Mouse (Mus musculus) urinary bladder, postnatal 25 days (tissue): ENCODE results near the gene 6430571L13Rik.
"Not testable (repeated sequence)": the region's sequence is repeated elsewhere in the genome, so short reads cannot be mapped to it uniquely, and the experiment has no call there.

Experiments used
- DNase-seq: peaks from one replicate; pipeline ENCODE4 v3.0.0; 2022; ENCODE audit warnings: low spot score

6430571L13Rik gene

DNA sequence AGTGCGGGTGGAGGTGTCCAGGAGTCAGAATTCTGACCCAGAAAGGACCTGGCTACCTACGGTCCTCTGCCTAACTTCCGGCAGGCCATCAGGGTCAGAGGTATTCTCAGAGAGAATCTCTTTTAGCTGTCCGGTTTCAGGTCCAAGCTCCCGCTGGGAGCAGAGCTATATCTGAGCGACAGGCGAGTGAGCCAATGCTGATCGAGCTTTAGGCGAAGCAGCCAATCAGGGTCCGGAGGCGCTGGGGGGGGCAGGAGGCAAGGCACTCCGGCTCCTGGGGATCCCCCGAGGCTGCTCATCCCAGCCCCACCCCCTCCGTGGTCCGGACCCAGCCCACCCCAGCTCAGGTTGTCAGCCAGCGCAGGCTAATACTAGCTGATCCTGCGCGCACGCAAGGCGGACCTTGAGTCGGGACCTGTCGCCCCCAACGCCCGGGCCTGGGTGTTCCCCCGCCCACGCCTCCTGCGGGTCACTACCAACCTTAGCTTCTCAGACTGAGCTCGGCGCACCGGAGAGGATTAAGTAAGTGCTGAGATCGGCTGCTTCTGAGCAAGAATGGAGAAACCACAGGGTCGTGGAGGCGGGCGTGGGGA is at the start of gene 6430571L13Rik:
Gene 6430571L13Rik, plus strand, starts transcription at position 336 of the 593 bp plus-strand sequence.
- peak; percentile 92 for DNase-seq

GRCm38 (mm10) chr9:107290897-107291296 is 49.5 kb upstream of the 6430571L13Rik start:
- peak; percentile 84 for DNase-seq

- DNase-seq, result peak; percentile 89
These were observed 46.2 kb upstream of the 6430571L13Rik start for GRCm38 (mm10) chr9:107294249-107294648.

DNA sequence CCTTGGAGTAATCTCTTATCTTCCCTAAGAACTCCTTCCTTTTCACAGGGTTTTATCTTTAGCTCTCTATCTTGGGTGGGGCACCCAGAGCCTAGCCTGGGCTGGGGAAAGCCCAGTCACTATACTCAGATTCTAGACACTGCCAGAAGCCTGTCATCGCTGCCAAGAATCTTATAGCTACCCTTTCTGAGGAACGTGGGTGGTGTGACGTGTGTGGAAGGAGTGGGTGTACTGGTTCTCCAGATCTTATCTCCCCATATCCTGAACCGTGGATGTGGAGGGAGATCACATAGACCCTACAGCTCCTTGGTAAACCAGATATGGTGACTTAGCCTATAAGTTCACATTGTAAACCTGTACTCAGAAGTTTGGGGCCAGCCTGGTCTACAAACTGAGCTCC is 44.8 kb upstream of the 6430571L13Rik start:
- no peak for DNase-seq

GRCm38 (mm10) chr9:107296016-107296040 is 44.6 kb upstream of the 6430571L13Rik start, which contains the start of gene Cish:
Gene Cish, plus strand, starts transcription at chr9:107296026.
- no peak for DNase-seq

DNA sequence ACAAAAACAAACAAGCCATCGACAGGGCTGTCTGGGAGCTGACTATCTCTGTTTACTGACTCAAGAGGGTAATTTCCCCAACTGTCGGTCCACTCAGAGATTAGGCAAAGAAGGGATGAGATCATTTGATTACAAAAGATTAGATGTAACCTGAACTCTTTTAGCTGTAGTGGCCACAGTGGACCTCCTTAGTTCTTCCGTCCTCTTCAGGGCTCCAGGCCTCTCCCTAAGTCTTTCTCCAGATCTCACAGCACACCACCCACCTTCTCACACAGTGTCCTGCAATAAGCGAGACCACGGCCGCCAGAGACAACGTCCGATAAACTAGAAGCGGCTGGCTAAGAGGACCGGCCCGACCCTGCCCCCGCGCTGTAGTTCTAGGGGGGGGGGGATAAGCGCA is 44.4 kb upstream of the 6430571L13Rik start:
- no peak for DNase-seq

- peak; percentile 89 for DNase-seq
These were observed 43.9 kb upstream of the 6430571L13Rik start for GRCm38 (mm10) chr9:107296501-107296965.

DNA sequence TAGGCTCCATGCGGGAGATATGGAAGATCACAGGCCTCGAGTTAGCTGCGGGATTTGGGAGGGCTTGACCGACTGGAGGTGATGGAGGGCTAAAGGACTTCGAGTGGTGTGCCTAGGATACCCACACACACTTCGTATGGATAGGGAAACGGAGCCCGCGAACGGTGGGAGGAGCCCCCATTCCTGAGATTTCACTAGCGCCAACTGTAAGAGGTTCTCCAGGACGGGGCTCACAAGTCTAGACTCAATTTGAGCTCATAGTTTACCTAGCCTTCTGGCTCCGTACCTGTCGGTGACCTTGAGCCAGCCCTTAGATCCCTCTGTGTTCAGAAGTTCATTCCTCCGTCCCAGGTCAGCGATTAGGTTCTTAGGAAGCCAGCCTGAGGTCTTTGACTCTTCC is 43.3 kb upstream of the 6430571L13Rik start:
- no peak for DNase-seq

DNA sequence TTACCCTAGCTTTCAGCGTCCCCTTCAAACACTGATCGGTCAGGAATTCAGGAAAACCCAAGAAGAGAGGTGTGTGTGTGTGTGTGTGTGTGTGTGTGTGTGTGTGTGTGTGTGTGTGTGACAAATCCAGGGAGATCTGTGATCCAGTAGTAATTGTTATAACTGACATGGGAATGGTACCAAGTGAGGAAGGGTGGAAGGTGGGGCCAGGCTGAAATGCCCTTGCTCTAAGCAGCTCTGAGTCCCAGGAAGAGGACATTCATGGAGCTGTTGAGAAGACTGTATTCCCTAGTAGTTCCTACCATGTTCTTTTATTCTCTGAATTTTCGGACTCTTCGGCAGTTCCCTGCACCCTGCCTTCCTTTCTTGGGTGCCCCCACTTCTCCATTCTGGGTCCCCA is 42.7 kb upstream of the 6430571L13Rik start:
- DNase-seq, result no peak

DNA sequence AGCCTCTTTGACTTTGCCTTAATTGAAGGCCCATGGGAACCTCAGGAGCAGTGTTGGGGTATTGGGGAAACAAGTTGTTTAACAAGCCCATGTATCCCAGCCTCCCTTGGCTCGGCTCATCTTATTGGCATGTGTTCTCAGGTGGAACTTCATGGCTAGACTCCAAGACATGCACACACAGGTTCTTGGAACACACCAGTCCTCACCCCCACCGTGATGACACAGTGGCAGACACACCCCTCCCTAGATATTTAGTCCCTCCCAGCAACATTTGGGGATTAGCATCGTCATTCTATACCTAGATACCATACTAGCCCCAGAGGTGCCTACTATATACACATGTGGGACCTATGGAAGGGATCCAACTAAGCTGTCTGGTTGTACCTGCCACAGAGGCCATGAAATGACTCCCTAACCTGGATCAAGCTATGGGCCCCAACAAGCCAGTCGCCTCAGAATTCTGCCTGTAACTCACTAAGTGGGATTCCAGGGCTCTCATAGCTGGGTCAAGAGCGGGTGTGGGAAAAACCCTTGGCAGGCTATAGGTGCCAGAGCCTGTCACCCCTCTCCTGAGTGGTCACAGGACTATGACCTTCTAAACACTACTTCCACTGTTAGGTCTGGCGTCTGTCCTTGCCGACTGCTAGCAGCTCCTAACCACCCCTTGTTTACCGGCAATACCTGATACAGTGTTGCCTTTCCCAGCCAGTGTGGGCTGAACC is 42.2 kb upstream of the 6430571L13Rik start:
- DNase-seq, result no peak

DNA sequence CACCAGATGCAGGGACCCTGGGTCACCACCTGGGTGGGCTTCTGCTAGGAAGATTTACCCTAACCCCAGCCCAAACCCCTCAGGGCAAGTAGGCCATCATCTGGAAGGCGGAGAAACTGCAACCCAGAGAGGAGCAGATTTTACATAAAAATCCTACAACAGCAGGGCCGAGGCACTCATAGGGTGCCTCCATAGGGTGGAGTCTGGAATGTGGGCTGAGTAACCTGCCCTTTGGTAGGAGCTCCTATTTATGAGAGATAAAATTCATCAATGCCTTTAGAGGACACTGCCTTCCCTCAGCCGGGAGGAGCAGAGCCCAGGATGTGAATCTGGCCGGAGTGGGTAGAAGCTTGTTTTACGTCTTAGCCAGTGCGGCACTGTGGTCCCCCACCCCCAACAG is 41.5 kb upstream of the 6430571L13Rik start:
- DNase-seq, result no peak

DNA sequence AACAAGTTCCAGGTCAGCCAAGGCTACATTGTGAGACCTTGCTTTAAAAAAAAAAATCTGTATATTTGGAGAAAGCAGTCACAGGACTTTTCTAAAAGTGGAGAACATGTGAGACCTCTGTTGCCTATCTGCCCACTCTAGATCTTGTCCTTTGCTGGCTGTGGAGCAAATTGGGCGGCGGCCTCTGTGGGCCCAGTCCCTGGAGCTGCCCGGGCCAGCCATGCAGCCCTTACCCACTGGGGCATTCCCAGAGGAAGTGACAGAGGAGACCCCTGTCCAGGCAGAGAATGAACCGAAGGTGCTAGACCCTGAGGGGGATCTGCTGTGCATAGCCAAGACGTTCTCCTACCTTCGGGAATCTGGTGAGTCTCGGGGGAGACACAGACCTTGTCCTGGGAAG is 40.6 kb upstream of the 6430571L13Rik start:
- DNase-seq, result no peak

DNA sequence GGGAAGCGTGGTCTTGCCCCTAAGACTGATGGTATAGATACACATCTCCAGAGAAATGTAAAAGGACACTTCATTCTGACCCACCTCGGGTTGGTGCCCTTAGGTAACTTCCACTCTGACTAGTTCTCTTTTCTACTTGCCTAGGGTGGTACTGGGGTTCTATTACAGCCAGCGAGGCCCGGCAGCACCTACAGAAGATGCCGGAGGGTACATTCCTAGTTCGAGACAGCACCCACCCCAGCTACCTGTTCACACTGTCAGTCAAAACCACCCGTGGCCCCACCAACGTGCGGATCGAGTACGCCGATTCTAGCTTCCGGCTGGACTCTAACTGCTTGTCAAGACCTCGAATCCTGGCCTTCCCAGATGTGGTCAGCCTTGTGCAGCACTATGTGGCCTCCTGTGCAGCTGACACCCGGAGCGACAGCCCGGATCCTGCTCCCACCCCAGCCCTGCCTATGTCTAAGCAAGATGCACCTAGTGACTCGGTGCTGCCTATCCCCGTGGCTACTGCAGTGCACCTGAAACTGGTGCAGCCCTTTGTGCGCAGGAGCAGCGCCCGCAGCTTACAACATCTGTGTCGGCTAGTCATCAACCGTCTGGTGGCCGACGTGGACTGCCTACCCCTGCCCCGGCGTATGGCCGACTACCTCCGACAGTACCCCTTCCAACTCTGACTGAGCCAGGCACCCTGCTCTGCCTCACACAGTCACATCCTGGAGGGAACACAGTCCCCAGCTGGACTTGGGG is 40.0 kb upstream of the 6430571L13Rik start:
- DNase-seq, result no peak

GRCm38 (mm10) chr9:107301554-107302331 is 38.7 kb upstream of the 6430571L13Rik start:
- no peak for DNase-seq

DNA sequence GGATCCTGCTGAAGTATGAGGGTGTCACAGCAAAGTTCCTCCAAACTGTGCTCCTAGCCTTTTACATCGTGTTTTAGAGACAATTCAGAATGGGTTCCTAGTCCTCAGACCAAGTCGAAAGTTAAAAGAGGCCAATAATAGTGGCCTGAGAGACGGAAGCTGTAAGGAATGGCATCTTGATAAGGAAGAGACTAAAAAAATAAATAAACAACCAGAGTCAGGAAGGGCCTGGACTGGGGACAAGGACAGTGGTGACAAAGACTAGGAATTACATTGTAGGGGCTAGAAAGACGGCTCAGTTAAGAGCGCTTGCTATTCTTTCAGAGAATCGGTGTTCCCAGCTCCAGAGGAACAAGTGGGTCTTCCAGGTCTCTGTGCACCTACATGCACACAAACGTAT is 37.8 kb upstream of the 6430571L13Rik start:
- DNase-seq, result no peak

GRCm38 (mm10) chr9:107303121-107303820 is 37.1 kb upstream of the 6430571L13Rik start:
- no peak for DNase-seq

DNA sequence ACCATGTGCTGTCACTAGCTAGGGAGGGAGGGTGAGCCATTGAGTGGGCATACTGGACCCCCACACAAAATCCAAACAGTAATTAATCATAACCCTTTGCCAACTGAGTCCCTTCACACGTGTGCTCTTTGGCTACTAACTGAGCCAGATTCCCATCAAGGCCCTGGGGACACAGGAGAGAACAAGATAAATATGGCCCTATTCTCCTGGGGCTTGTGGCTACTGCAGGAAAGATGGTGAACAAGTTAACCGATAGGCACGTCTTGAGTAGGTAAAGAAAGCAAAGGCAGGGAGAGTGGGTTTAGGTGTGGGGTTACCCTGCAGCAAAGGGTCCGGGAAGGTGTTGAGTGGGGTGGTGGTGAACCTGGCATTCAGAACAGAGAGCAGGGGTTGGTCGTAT is 36.5 kb upstream of the 6430571L13Rik start:
- DNase-seq, result no peak

DNA sequence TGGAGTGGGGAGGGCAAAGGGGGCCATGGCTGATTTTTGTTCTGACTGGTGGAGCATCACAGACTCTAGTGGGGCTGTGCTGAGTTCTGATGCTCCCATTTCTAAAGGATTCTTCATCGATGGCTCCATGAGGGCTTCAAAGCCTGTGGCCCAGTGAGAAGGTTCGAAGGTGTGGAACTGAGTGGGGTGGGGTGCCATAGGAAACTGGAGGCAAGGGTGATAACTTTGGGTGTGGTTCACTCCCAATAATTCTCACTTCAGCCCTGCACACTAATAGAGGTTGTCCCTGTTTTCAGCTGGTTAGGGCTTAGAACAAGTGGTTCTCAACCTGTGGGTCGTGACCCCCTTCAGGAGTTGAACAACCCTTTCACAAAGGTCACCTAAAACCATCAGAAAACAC is 36.0 kb upstream of the 6430571L13Rik start:
- DNase-seq, result no peak

DNA sequence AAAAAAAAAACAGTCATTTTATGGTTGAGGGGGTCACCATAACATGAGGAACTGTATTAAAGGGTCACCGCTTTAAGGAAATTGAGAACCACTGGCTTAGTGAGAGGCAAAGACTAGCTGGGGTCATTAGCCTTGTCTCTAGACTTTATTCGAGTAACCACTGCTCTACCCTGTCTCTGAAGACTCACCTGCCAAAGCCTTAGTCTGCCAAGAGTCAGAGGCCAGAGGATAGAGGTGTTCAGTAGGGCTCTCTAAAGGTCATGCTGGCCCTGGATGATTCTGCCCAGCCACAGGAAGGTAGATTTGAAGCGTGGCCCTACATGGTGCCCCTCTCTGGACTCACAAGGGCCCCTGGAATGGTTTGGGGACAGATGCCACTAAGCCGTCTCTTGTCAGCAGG is 35.4 kb upstream of the 6430571L13Rik start:
- DNase-seq, result no peak

DNA sequence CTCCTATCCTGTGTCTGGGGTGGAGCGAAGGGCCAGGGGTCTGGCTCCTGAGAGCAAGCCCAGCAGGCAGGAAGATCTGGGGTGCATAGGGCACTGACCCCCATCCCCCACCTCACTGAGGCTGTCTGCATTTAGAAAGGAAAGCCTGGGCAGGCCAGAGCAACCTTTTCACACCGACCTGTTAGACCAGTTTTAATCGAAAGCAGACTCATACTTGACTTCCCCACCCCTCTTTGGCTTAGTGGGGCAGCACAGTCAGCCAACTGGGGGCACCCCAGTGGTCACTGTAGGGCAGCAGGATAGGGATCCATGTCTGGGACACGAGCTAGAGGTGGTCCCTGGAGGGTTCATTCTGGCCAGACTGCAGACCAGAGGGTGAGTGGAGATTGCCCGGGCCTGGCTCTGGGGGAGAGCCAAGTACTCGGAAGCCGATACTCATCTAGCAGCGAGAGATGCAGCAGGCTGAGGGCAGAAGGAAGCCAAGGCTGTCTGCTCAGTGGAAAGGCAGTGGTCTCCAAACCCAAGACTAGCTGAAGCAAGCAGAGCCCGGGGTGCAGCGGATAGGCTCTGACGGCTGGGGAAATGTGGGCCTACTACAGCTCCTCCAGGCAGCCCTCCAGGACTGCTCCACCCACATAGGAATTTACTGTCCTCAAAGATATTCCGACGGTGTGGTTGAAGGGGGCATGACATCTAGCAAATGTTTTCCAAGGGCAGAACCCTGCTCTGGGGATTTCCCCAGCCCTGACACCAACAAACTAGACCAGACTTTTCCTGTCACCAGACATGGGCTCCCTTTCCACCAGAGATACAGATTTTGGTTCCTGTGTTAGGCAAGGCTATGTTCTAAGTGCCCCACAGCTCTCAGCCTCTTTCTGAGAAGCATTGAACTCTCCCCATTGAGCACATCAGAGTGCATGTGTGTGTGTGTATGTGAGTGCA is 34.5 kb upstream of the 6430571L13Rik start:
- DNase-seq, result peak; percentile 36

- DNase-seq, result not testable (repeated sequence)
These were observed 33.7 kb upstream of the 6430571L13Rik start for GRCm38 (mm10) chr9:107306673-107307072.
